Mouse (Mus musculus) common myeloid progenitor, adult 5-6 weeks (primary cell): ENCODE measurements around the gene Gnaz. TPM values are rescaled to one million over a fixed set of nuclear protein-coding genes. Genes with fewer than 3 reads are reported as not detected.

Experiments
- ATAC-seq: replicated peaks from 2 replicates; pipeline ENCODE4 v1.8.0; 2016; ENCODE audit warnings: low read depth, mild to moderate bottlenecking, moderate TSS enrichment, inconsistent platforms; ENCODE audit not compliant: poor library complexity, severe bottlenecking
- total RNA-seq: library from RNA; stranded (forward); fragments of 200-1000, 187-1606 nt; gene quantifications from 2 replicates; pipeline ENCODE4 v1.2.3, GENCODE M21; 2017

Gnaz gene
- total RNA-seq, 1 experiment from 2014 or later: 2.7 TPM

DNA sequence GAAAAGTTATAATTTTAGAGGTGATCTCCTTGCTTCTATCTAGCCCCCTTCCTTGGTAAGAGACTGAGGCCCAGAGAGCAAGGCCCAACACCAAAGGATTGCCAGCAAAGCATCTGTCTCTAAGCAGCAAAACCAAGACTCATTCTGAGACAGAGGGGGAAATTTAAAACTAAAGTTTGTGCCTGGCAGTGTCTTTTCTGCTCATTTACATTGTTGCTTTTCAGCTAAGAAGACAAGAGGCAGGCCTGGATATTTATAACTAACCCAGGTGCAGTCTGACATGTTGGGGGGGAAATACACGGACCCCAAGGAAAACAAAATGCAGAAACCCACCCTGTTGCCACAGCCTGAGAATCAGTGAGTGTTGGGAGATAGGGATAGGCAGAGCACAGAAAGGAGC lies 2.6 kb upstream of the Gnaz start:
- ATAC-seq: no peak

DNA sequence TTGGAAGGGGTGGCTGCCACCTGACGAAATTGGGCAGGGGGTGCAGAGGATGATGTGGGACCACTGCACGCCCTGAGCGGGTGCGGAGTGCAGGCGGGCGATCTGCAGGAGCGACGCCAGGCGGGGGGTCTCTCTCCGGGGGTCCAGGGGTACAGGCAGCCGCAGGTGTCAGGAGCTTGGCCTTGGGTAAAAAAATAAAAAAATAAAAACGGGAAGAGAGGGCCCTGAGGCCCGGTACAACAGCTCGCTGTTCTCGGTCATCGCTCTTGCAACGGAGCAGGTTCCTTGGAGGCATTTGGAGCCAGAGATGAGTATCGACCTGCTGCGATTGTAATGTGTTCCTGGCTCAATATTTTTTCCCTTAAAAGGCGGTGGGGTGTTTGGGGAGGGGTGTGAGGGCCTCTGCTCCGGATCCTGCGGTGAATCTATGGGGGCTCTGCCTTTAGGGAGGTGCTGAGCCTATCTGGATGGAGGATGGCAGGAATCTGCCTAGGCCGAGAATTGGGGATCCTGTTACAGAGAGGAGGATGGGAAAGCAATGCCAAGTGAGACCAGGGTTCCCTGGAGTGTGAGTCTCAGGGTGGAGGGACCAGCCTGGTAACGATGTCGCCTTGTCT lies 782 bp downstream of the Gnaz start:
- ATAC-seq: no peak

DNA sequence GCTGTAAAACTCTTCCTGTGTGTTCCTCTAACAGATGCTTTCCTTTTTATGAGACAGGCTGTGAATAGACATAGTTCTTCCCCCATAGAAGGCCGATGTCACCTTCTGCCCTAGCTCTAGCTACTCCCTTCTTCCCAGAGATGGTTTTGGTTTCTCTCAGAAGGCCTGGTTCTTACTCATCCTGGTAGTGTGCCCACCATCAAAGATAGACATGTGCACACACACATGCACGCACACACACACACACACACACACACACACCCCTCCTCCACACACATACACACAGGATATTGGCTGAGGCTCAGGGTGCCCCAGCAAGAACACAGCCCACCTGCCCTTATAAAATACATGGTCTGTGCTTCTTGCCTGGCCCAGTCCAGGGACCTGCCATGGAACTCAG lies 2.3 kb downstream of the Gnaz start:
- no peak for ATAC-seq

DNA sequence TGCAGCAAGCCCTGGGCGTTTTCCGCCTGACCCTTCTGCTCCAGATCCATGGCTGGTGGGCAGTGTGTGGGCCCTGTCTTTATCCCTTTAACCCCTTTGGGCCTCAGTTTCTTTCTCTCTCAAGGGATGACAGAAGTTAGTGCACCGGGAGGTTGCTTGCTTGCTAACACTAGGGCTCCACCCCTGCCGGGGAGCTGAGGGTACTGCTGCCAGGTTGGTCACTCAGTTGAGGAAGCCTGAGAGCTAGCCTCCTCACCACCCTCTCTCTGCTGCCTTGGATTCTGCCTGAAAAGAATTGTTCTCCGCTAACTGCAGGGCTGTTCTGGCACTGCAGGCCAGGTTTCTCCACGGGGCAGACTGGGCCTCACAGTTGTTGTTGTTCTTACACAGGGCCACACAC lies 6.0 kb downstream of the Gnaz start:
- ATAC-seq: no peak

DNA sequence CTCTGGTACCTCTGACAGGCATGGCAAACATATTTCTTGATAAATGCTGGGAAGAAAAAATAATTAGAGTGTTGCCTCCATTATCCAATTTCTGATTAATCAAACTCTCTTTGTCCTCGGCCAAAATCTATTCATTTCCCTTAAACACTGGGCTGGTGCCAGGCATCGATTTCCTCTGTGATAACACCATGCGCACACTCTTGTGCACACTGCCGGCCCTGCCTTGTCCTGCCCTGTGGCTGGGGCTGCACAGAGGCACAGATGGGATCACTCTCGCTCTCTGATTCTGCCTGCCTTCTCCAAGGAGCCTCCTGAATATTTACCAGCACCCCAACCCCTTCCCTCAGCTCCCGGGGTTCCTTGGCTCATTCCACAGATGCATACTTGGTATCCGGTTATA lies 8.6 kb downstream of the Gnaz start:
- ATAC-seq: no peak

DNA sequence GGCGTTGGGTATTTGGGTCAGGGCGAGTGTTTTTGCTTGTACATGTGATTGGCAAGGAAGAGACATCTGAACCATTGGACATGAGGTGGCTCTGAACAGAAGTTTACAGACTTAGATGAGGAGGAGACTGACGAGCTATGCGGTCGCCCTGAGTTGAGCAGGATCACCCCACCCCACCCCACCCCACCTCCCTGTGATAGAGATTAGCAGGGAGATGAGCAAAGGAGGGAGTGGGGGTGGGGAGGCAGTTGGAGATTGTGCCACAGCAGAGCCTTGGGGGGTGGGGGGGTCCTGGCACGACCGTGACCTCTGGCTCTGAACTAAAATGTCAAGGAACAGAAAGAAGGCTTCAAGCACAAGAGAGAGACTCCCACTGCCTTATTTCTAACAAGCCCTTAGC lies 9.5 kb downstream of the Gnaz start:
- no peak for ATAC-seq

DNA sequence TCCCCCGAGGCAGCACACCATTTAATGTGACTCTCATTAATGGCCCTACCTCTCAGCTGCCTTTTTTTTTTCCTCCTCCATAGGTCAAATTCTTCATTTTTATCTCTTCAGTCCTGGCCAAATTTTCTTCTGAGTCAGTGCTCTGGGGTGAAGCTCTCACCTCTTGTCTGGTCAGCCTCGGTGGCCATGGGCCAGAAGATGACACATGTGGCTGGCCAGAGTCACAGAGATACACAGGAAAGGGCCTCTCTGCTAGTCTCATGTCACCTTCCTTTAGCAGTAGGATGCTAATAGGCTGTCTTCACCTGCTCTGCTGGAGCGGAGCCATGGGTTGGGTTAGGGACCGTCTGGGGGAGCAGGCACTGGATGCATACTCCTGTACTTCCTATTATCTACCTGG lies 11.1 kb downstream of the Gnaz start:
- no peak for ATAC-seq

DNA sequence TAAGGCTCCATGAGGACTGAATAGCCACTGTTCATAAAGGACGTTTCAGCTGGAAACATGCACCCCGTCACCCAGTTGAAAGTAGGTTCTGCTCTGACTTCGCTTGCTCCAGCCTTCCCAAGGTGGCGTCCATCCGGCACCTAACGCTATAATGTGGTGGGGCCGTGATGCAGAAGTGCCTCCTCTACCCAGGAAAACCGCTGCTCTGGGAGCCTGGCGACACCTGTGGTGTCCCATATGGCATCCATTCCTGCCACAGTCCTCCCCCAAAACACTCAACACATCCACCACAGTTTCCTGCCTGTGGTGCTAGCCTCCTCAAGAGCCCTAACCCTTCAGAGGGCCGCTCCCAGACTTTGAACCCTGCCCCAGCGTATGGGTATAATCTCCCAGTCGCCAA lies 14.2 kb downstream of the Gnaz start:
- ATAC-seq: peak; percentile 64

DNA sequence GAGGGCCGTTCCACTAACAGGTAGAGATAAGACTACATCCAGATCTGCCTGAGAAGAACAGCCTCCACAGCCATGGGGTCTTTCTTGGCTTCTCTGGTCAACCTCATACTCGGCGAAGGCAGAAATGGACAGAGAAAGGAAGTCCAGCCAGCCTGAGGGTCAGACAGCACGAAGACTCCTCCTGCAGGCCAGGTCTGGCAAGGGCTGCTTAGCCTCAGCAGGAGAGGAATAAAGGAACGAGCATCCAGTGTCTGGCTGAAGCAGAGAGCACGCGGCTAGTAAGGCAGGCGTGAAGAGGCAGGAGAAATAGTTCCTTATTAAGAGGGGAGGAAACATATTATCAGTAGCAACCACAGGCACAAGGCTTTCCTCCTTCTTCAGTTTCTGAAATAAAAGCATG lies 16.2 kb downstream of the Gnaz start:
- no peak for ATAC-seq

DNA sequence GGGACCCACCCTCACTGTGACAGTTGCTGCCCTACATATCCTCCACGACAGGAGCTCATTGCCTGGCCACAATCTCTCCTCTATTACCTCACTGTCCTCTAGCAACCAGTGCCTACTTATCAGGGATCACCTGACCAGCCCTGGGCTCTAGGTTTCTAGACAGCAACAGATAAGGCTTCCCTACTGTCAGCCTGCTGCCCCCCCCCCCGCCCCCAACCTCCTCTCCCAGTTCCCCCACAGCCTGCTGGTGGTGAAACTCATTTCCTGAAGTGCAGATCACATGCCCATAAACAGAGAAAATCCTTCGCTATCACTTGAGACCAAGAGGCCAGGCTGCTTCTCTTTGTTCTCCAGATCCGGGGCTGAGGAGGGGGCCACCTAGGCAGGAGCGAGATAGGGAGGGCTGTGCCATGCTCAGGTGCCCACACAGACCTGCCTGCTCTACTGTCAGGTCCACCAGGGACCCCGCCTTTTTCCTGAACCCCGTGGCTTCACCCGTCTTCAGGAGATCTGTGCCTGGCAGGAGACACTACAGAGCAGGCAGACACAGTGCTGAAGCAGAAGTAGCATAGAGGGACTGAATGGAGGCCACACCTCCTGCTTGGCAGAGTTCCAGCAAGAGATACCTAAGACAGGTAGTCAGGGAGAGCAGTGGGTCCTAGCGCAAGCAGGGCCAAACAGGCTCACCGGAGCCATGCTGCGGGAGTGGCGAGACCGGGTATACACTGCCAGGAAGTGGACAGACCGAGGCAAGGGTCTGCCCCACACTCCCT lies 20.9 kb downstream of the Gnaz start:
- ATAC-seq: peak; percentile 61

DNA sequence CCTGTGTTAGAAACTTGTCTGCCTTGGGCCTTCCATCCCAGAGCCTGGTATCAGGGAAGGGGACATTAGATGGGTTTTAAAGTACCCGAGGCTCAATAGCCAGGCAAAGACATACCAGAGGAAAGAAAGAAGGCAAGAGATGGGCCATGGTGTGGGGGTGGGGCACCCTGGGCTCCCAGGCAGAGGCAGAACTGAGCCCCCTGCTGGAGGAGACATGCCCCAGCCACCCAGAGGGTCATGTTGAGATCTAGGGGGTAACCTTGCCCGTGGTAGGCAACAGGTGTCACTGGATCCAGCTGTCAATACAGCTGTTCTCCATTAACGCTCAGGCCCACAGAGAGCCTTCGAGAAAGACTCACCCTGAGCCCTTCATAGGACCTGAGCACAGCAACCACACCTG lies 22.8 kb downstream of the Gnaz start:
- no peak for ATAC-seq

DNA sequence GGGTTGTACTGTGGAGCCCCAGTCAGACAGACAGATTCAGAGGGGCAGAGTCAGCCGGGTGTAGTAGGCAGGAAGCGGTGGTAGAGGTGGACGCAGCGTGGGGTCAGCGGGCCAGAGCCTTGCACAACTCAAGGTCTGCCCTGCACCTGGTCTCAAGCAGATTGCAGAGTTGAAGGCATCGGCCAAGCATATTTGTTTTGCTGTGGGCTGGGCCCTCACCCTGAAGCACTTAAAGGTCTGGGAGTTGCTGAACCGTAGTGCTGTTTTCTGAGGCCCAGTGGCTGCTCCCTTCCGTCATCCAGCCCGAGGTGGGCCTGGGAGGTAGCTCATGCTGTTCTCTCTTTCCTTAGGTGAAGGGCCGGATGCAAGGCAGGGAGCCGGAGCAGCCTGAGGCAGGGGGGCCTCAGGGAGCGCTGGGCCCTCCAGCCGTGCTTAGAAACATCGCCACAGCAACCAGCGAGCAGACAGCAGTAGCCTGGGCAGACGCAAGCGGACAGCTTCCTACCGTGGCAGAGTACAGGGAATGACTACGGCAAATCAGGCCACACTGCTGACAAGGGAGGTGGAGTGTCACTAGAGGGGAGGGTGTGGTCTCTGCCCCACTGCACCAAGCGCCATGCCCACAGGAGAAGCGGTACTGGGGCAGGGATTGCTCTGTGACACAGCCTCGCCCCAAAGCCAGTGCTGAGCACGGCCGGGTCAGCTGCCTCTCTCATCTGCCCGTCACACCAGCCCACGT lies 23.8 kb downstream of the Gnaz start:
- ATAC-seq: no peak

DNA sequence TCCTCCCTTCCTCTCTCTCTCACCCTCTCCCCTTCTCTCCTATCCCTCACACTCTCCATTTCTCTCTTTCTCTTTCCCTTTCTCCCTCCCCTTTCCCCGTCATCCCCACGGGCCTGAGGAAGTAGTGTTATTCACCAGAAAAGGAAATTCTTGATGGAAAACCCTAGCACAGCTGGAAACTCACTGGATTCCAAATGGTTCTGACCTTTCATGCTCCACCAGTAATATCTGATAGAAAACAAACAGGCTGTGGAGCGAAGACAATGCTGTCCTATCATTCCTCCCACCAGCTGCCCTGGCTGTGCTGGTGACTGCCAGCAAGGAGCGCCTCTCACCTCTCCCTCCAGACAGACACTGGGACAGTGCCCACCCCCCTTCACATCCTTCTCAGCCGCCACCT lies 27.9 kb downstream of the Gnaz start:
- ATAC-seq: no peak

DNA sequence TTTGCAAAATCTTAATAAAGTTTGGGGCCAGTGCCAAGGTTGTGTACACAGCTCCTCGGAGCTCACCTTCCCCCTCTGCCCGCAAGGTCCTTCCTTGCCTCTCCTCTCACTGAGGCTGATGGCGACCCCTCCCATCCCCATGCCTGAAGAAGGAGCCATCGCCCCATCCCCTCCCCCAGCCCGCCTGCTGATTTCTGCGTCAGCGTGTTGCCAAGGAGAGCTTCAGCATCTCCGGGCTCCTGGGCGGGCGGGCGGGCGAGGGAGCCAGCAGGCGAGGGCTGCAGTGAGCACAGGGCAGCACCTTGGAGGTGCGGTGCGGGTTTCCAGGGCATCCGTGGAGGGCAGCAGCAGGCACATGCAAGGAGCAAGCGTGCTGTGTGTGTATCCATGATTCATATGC lies 28.4 kb downstream of the Gnaz start:
- ATAC-seq: no peak

DNA sequence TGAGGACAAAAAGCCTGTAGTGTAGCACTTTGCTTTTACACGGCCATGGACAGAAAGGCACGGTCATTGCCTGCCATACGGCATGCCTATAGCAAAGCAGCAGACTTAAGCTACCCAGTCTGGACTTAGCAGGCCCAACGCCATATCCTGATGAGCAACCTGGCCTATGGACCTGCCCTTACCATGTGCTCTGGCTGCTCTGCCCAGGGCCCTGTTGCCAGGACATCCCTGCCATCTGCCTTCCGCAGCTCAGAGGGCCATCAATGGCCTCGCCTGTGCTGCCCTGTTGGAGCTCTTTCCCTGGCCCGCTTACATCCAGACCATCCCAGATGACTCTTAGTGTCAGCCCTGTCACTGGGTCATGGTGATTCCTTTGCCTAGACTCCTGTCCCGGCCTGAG lies 34.4 kb downstream of the Gnaz start:
- ATAC-seq: no peak

DNA sequence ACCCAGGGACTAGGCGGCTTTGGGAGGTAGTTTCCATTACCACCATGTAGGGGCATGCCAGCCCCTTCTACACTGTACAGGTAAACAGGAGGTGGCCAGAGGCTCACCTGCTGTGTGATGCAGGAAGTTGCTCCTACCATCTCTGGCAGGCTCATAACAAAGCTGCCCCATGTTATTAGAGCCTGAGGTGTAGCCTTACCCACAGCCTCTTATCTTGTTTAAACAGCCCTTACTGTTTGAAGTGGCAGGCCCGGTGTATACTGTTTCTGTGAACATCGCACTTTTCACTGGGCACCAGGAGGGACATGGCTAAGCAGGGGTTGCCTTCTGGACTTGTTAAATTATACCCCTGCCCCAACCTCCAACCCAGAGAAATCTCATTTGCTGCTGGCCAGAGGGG lies 37.1 kb downstream of the Gnaz start:
- peak; percentile 79 for ATAC-seq

DNA sequence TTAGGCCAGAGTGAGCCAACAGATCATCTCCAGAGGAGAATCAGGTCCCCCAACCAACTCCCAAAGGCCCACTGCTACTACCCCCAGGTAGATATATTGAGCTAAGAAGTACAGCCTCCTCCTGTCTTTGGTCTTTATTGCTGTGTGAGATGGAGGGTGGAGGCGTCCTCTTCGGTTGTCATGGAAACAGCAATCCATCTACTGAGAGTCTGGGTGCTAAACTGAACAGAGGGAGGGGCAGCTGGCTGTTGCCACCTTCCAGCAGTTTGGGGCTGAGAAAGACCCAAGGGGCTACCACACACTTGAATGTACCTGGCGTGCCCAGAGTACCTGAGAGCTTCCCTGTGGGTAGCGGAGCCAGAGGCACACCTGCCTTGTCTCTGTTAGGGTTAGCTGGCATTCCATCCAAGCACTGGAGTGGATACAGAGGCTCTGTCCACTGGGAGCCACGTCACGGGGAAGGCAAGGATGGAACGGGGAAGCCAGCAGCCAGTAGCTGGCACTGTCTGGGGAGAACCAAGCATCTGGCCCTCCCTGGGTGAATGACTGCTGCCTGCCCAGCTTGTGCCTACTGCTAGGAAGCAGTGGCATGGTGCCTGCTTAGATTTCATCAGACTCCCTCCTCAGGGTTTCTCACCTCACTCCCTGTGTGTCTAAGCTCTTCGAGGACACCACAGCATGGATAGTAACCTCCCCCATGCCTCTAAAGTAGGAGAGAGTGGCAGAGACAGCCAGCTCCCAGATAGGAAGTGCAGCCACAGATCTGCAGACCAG lies 40.1 kb downstream of the Gnaz start:
- ATAC-seq: no peak

DNA sequence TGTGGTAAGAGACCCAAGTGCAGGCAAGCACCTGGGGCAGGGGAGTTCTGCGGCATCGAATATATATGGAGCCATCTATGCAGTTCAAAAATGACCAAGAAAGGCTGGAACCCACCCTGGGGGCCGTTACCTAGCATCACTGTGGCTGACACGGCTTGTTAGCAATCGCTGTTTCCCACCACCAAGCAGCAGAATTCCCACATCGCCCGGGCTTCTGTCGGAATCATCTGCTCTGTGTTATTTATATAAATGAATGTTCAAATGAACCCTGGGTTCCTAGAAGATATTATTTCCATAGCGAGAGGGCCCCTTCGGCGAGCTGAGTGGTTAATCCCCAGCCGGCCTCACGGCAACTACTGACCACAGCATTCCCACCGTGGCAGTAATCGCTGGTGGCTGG lies 43.7 kb downstream of the Gnaz start:
- ATAC-seq: no peak

DNA sequence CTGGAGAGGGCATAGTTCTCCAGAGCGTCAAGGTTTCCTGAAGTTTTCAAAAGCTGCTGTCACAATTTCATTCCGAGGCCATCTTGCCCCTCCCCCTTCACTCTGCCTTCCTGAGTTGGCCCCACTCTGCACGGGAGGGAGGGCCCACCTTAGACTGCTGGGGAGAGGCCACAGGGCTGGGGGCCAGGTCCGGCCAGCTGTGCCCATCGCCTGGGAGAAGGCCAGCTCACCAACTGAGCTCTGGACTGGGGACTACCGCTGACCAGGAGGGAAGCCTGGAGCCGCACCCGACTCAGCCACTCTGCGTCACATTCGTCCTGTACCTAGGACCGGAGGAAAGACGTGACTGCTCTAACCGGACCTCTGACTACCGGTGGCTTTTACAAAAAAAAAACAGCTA lies 48.5 kb downstream of the Gnaz start:
- ATAC-seq: no peak

DNA sequence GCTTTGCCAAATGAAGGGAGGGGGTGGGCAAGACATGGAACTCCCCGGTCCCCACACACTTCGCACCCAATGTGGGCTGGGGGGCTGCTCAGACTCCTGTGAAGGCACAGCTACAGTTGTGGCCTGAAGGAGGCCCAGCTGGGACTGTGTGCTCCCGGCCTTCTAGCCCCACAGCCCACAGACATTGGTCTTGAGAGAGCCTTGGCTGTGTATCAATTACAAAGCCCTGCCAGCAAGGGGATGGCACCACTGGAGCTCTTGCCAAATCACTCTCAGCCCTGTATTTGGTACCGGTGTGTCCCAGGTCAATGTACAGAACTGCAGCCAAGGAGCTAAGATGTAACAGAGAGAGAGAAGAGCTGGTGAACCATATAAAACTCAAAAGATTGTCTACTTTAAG lies 49.5 kb downstream of the Gnaz start:
- no peak for ATAC-seq

DNA sequence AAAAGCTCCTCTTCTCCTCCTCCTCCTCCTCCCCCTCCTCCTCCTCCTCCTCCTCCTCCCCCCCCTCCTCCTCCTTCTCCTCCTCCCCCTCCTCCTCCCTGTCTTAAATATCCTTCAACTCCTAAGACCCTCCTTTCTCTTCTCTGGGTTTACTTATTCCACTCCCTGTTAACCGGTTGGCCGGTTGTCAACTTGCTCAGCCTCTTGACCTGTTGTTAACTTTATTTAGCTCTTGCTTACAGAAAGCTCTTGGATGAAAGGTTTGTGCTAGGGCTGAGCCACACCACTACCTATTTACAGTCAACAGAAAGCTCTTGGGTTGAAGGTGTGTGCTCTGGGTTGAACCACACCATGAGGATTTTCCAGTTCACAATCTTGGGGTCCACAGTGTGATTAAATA lies 53.3 kb downstream of the Gnaz start:
- ATAC-seq: no peak
